ENCODE assay signal across 18 mouse cellular contexts in genomic region chr3:23216754-23217153, GRCm38 (mm10).
"Had no signal": no experiment of that assay in that cellular context is flagged by ENCODE, and none has a peak within 500 bp of the region (broad histone marks: within the 10 kb centered on the region; RNA-seq: fewer than 3 reads in every experiment).

No protein-coding gene starts in this region.

- H3K36me3 ChIP-seq: midbrain, embryonic 13.5 days; midbrain, embryonic 15.5 days; neural tube, embryonic 12.5 days had no signal

- H3K4me2 ChIP-seq: lung, embryonic 14.5 days; midbrain, embryonic 11.5 days; midbrain, embryonic 13.5 days; midbrain, embryonic 15.5 days; neural tube, embryonic 12.5 days had no signal

- H3K27ac ChIP-seq: macrophage; midbrain, embryonic 13.5 days; midbrain, embryonic 15.5 days; neural tube, embryonic 12.5 days had no signal

- H3K27me3 ChIP-seq: megakaryocyte, embryonic 14.5 days; midbrain, embryonic 13.5 days; midbrain, embryonic 15.5 days; neural tube, embryonic 12.5 days had no signal

- DNase-seq: lung, adult 18-20 months; lung, embryonic 14.5 days; lung, postnatal 10 days; lung, postnatal 36 days; retina, postnatal 1 day; right cerebral cortex, adult 18-20 months; right cerebral cortex, postnatal 25 days; right cerebral cortex, postnatal 4 days; spleen, adult 18-20 months; thymus, adult 18-20 months; thymus, postnatal 14 days; thymus, postnatal 36 days had no signal

- H3K9me3 ChIP-seq: megakaryocyte, embryonic 14.5 days; midbrain, embryonic 13.5 days; midbrain, embryonic 15.5 days; neural tube, embryonic 12.5 days had no signal

- H3K4me3 ChIP-seq: megakaryocyte, embryonic 14.5 days; midbrain, embryonic 13.5 days; midbrain, embryonic 15.5 days; neural tube, embryonic 12.5 days had no signal

- H3K4me1 ChIP-seq: megakaryocyte, embryonic 14.5 days; midbrain, embryonic 13.5 days; midbrain, embryonic 15.5 days; neural tube, embryonic 12.5 days had no signal

- ATAC-seq: midbrain, embryonic 13.5 days; midbrain, embryonic 15.5 days had no signal

- H3K9ac ChIP-seq: lung, embryonic 14.5 days; midbrain, embryonic 13.5 days; midbrain, embryonic 15.5 days; neural tube, embryonic 12.5 days had no signal
